Mouse (Mus musculus) embryo, embryonic 9.5 days (tissue): Measurements from ENCODE around the gene Slc39a3.
"Not testable (repeated sequence)": the region's sequence is repeated elsewhere in the genome, so short reads cannot be mapped to it uniquely, and the experiment has no call there.

Experiments used
- DNase-seq: peaks from one replicate; pipeline ENCODE4 v3.0.0-alpha.2; 2017; ENCODE audit errors: extremely low spot score

Gene Slc39a3

DNA sequence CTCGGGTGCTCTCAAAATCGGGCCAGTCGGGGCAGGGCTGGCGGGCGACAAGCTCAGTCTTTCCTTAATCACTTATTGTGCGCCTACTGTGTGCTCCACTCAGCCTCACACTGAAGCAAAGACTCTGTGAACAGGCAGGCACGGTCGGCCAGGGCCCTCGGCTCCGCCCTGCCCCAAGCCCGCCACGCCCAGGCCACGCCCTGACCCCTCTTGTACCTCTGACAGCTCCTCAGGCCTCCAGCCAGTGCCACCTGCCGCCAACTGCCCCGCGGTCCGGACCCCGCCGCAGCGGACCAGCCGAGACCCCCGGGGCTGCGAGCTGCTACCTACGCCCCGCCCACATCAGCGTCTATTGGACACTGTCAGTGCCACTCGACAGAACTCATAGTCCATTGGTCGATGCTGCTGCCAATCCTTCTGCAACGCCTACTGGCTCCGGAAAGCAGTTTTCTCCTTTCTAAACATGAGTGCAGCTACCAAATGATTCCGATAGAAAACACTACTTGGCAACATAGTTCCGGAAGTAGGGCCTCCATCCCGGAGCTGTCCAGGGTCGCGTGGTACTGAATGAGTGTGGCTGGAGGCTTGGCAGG is at the start of gene Slc39a3:
TSS of gene Slc39a3 (minus strand) at position 439 of the 593 bp plus-strand sequence.
- peak; percentile 99 for DNase-seq

DNA sequence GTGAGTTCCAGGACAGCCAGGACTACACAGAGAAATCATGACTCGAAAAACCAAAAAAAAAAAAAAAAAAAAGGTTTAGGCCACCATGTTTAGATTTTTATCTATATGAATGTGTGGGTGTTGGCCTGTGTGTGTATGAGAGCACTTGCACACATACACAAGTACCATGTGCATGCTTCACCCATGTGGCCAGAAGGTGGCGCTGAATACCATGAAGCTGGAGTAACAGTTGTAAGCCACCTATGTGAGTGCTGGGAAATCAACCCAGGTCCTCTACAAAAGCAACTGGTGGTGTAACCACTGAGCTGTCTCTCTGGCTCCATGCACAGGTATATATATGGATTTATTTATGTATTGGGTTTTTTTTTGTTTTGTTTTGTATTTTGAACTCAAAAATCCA is 49.8 kb upstream of the Slc39a3 start:
- DNase-seq: no peak

DNA sequence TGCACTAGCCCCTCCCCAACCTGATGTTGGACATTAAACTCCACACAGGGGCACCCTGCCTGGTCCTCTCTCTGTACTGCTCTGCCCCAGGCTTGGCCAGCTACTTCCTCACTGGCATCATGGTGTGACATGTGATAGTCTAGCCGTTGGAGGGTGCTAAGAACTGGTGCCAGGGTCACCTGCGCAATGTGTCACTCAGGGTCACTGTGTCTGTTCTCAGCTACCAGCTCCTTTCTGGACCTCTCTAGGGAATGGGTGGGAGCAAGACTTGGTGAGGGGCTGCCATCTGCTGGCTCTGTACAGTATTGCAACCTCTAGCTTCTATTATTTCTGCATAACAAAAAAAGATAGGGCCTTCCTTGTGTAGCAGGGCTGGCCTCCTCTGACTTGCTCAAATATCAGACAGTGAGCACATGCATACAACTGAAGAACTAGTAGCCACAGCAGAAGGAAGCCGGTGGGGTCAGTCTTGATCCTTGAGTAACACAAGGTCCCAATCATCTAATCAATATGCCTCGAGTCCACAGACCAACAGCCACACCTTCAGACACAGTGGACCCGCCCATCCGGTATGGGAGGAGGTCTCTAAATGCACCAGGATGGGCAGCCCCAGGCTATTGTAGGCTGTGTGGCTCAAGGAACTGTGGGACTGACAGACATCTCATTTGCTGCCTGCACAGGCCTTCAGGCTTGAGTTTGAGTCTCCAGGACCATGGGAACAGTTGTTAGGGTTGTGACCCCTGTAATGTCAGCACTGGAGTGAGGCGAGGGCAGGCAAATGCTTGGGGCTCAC is 45.1 kb upstream of the Slc39a3 start:
- DNase-seq: peak; percentile 68

DNA sequence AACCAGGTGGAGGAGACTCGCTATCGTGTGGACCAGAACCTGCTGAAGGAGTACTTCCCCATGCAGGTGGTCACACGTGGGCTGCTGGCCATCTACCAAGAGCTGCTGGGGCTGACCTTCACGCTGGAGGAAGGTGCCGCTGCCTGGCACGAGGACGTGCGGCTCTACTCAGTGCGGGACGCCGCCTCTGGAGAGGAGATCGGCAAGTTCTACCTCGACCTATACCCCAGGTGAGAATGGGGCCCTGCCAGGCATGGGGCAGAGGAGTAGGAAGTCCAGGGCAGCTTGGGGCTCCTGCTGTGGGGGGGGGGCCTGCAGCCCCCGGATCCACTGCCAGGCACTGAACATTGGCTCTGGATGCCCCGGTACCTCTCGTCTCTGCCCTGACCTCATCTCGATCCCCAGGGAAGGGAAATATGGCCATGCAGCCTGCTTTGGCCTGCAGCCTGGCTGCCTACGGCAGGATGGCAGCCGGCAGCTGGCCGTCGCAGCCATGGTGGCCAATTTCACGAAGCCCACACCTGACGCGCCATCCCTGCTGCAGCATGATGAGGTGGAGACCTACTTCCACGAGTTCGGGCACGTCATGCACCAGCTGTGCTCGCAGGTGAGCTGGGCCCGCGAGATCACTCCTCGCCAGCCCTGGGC is 42.9 kb upstream of the Slc39a3 start:
- DNase-seq: no peak

DNA sequence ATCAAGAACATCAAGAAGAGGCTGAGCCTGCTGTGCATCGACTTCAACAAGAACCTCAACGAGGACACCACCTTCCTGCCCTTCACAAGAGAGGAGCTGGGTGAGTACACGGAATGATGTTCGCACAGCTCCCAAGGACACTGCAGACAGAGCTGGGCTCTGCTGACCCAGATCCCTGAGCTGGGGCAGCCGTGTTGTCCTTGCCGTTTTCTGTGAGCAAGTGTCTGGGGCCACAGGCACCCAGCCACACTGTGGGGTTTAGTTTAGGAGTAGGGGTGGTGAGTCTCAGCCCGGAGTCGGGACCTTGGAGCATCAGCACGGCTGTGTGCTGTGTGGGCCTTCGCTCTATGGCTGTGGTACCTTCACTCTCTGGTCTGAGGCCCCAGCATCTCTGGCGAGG is 40.7 kb upstream of the Slc39a3 start:
- DNase-seq: no peak

DNA sequence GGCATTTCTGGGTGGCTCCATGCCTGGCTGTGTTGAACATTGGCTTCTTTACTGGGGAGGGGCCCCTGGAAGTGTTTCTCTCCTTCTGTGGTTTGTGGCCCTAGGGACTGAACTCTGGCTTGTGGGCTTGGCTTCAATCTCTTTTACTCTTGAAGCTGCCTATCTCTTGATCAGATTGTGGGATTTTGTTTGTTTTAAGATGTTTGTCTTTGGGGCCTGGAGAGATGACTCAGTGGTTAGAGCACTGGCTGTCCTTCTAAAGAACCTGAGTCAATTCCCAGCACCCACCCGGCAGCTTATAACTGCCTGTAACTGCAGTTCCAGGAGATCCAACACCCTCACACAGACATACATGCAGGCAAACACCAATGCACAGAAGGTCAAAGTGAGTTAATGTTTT is 39.1 kb upstream of the Slc39a3 start:
- DNase-seq: no peak

DNA sequence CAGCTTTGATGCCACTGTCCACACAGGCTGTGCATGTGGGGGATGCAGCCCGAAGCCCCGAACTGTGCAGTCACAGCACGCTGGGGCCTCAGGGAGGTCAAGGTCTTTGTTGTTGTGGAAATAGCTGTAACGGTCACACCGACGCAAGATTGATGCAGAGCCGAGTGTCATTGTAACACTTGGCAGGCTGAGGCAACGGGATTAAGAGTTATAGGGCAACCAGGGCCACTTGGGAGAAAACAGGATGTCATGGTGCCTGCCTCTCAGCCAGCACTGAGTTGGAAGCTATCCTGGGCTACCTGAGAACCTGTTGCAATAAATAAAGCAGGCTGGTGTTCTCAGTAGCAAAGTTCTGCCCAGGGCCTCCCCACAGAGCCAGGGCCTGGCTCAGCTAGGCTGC is 38.5 kb upstream of the Slc39a3 start:
- no peak for DNase-seq

DNA sequence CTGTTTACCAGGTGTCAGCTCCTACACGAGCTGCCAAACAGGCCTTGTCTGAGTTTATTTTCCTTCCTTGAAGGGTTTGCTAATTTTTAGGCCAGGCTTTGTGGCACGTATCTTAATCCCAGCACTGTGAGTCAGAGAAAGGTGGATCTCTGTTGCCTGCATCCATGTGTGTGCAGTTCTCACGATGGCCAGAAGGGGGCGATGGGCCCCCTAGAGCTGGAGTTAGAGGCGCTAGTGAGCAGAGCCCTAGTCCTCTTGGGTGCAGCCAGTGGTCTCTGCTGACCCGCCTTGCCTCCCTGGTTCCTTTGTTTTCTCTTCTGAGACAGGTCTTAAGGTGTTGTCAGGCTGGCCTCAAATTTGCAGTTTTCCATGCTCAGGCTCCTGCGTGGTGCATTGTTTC is 36.2 kb upstream of the Slc39a3 start:
- no peak for DNase-seq

DNA sequence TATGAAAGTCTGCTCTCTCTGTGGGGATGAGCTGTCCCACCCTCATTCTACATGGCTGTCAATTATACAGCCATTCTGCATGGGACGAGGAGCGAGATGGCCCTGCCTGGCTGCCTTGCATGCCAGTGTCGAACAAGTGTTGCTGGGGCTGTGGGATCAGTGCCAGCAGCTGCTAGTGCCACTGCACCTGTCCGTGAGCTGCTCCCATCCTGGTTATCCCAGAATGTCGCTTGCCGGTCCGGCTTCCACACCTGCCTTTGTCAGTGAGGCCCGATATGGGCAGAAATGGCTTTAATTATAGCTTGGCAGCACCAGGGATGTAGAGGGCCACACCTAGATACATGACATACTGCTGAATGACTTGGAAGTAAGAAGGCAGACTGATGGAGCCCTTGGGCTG is 35.1 kb upstream of the Slc39a3 start:
- no peak for DNase-seq

DNA sequence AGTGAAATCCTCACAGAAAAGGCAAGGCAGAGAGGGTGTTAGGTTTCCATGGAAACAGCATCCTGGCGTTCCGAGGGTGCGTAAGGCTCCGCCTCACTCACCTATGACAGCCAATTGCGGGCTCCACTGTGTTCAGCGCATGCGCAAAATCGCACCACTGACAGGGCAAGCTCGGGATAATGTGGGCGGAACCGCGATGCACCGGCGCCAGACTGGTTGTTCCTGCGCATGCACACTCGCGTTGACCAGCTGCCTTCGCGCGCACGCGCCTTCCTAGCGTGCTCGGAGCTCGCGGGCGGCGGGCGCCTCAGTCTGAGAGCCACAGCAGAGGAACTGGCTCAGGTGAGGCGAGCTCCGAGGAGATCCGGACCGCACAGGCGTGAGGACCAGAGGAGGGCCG is 32.6 kb upstream of the Slc39a3 start, which contains the start of gene Thop1:
TSS of gene Thop1 (plus strand) at position 200 of the 400 bp plus-strand sequence.
- DNase-seq: peak; percentile 98

DNA sequence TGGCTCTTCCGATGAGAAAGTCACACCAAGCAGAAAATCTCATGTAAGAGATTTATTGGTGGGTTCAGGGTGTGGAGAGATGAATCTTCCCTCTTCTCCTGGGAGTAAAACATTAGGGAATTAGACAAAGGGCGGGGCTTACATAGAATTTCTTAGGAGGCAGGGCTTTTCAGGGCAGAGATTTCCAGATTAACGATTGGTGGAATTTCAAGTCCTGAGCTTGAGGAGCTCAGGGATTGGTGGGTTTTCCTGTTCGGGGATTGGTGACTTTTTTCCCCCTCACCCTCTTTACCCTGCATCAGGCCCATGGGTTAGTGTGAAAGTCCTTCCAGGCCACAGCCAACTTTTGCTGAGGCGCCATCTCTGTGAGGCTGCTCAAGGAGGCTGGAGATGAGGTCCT is 31.5 kb upstream of the Slc39a3 start:
- no peak for DNase-seq

DNA sequence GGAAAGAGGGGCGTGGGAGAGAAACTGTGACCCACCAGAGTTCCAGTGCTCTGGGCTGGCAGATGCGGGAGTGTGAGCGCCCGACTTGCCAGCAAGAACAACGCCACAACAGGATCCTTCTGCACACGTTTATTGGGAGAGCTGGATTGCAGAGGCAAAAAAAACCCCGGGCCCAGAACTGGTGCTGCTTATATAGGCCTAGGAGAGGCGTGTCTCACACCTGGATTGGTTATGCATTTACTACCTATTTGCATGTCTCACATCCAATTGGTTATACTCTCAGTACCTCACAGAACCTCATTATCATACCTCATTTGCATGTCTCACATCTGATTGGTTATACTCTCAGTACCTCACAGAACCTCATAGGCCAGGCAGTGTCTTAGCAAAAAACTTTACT is 27.3 kb upstream of the Slc39a3 start:
- DNase-seq: not testable (repeated sequence)

DNA sequence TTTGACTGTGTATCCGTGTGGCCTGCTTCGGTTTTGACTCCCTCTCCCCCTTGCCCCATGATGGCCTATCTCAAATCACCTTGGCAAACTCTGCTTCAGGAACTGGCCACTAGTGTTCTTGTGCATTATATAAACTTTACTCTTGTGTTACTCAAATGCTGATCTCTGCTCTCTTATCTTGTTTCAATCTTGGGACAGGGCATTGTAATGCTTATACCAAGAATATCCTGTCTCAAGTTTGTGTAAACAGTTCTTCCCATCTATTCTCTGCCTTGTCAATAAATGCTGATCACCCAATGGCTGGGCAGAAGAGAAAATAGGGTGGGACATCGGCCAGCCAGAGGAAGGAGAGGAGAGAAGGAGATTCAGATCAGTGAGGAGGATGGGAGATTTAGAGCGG is 25.5 kb upstream of the Slc39a3 start:
- no peak for DNase-seq

DNA sequence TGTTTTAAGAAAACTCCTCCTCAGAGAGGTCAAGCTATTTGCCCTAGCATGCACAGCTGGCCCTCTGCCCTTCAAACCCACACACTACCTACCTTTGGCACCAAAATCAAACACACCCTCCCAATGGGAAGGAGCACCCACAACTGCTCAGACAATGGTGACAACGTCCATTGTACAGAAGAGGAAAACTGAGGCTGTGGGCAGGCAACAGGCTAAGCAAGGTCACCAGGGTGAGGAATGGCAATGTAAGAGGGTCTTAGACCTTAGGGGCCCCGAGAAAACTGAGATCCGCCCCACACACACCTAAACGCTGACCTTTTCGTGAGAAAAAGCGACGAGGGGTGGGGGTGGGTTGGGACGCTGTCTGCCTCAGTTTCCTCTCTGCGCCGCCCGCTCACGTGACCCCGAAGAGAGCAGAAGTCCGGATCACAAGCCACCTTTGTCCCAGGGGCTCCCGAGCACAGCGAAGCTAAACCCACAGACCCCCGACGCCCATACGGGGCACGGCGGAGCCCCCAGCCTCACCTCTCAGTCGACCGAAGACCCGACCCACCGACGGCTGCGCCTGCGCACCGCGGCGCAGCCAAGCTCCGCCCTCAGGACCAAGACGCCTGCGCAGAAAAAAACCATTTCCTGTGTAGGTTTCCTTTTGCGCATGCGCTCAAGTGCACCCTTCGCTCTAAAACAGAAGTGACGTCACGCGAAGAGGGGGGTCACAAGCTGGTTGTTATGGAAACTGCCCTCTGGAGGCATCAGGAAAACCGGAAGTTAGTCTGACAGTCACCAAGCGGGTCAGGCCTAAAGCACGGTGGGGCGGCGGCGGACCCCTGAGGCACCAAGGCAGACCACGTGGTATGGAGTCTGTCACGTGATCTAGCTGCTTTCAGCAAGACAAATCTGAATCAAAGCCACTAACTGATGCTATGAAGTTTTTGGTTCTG is 22.6 kb upstream of the Slc39a3 start, which contains the start of gene Sgta:
TSS of gene Sgta (minus strand) at position 579 of the 941 bp plus-strand sequence.
- peak; percentile 98 for DNase-seq

DNA sequence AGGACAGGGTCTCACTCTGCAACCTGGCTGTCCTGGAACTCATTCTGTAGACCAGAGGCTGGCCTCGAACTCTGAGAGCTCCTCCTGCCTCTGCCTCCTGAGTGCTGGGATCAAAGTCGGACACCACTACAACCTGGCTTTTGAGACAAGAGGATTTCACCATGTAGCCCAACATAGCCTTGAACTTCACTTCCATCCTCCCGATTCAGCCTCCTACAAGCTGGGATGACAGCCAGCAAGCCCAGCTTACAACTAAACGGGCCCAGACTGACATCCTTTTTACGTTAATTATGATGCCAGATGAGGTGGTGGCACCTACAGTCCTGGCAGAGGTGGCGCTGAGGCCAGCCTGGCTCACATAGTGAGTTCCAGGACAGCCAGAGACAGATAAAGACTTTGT is 21.7 kb upstream of the Slc39a3 start:
- no peak for DNase-seq

DNA sequence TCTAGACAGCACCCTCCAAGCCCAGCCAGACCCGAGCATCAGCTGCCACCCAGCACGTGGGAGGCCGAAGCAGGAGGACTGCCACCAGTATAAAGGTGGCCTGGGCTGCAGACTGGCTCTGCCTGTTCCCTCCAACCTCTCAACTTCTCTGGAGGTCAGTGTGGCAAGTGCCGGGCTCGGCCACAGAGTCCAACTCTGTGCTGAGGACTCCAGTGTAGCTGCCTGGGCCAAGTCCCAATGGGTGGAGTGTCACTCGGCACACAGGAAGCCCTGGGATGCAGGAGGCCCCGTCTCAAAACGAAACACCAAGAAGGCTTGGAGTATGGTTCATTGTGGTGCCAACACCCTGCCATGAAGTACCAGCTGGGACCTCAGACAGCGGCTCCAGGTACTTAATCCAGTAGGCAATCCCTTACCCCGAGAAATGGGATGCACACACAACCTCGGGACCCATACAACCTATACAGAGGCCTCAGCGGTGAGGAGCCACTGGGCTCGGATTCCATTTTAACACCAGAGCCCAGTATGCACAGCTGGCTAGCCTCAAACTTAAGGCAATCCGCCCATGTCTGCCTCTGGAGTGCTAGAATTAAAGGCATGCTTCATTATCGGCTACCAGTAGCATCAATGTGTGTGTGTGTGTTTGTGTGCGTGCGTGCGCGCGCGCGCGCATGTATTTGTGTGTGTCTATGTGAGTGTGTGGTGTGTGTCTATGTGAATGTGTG is 20.3 kb upstream of the Slc39a3 start:
- DNase-seq: no peak

DNA sequence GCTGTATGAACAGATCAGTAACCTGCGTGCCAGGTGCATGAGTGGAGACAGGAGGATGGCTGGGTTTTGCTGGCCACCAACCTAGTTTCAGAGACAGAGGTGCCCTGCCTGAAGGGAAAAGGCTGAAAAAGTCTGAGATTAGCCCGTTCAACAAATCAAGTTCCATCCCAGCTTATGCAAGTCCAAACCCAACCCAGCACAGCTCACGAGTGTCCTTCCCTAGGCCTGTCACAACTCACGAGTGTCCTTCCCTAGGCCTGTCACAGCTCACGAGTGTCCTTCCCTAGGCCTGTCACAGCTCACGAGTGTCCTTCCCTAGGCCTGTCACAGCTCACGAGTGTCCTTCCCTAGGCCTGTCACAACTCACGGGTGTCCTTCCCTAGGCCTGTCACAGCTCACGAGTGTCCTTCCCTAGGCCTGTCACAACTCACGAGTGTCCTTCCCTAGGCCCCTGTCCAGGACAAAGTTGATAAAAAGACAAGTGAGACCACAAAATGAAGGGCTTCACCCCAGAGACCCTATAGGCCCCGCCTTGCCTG is 18.6 kb upstream of the Slc39a3 start:
- DNase-seq: not testable (repeated sequence)

DNA sequence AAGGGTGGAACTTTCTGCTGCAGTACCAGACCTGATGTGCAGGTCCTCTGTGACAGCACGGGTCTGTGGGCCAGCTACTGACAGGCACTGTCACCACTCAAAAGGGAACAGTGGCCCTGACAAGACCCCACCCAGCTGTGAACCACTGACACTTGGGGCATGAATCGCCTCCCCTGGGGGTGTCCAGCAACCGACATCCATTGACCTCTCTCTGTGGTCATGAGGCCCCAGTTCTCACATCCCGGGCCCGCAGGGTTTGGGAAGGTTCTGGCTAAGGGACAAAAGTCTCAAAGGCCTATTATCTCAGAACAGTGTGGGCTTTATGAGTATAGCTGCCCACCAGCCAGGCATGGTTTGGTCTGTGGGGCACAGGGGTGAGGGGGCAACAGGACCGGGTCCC is 17.9 kb upstream of the Slc39a3 start:
- DNase-seq: no peak

DNA sequence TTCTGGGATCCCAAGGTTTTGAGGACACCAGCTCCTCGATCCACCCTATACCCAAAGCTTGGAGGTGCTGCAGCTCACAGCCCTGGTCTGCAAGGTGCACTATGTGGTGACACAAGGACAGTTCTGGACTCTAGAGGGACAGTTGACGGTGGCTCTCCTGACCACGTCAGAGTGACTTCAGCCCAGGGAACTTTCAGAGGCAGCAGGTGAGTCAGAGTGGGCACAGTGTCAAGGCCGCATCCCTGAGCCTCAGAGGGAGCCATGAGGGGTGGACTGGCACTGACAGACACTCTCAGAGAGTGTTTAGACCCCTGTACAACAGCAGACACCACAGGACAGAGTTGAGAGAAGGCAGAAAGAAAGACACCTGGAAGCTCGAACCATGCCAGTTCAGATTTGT is 15.4 kb upstream of the Slc39a3 start:
- no peak for DNase-seq

DNA sequence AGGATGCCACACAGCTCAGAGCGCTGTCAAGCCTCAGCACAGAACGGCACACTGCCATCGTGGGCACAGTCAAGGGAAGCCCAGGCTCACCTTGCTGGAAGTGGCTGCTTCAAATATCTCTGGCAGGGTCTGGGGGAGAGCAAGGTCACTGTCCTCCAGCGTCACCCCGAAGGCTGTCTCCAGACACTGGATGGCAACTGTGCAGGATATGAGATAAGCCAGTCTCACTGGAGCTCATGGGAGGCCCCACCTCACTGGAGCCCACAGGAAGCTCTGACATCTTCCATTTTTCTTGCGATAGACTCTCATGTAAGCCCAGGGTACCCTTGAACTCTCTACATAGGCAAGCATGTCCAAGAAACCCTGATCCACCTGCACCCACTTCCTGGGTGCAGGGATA is 13.9 kb upstream of the Slc39a3 start:
- no peak for DNase-seq

DNA sequence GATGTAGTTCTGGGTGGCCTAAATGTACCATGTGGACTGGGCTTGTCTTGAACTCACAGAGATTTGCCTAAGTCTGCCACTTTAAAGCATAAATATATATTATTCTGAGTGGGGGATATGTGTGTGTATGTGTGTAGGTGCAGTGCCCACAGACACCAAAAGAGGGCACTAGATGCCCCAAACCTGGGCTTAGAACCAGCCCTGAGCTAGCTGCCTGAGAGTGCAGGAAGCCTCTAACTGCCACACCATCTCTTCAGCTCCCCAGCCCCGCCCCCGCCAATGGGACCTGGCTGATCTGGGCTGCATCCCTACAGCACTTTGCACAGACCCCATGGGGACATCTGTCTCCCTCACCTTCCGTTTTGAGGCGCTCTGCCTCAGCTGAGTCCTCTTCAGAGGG is 13.4 kb upstream of the Slc39a3 start:
- DNase-seq: peak; percentile 25
